In genomic region chr13:45946136-45946535, GRCm38 (mm10) we compare ENCODE assay signal across 13 mouse cellular contexts. TPM values are rescaled to one million over a fixed set of nuclear protein-coding genes. Genes with fewer than 3 reads are reported as not detected.
A peak's percentile ranks its signal among the peaks of the same experiment; 100 is the strongest.
DNase-seq lines count a peak whose midpoint lies in the region.
"Had no signal": no experiment of that assay in that cellular context is flagged by ENCODE, and none has a peak within 500 bp of the region (broad histone marks: within the 10 kb centered on the region; RNA-seq: fewer than 3 reads in every experiment).

No protein-coding gene starts in this region.

- peak; percentile 93 for DNase-seq in heart, adult 11 months
- DNase-seq in heart, postnatal 4 days = no peak
- DNase-seq: adrenal gland, adult 2 months; adrenal gland, adult 8-10 months; adrenal gland, postnatal 10 days; adrenal gland, postnatal 14 days; adrenal gland, postnatal 25 days; adrenal gland, postnatal 36 days; B cell, adult 2 months; cerebellum, adult 11 months; cerebellum, adult 11-12 months; cerebellum, adult 18-20 months; cerebellum, adult 2 months had no signal

RNA-seq across cellular contexts. Expression of gene Atxn1, which starts 18.7 kb away (rescaled TPM):
- total RNA-seq in heart, postnatal 4 days (2021) = 10 to 100 TPM; 44.4 to 45.6 TPM
